Mouse (Mus musculus) megakaryocyte, adult 5-6 weeks (primary cell): ENCODE measurements around the gene Pde11a. TPM values are rescaled to one million over a fixed set of nuclear protein-coding genes. Genes with fewer than 3 reads are reported as not detected.

Experiments used
- ATAC-seq: 2 replicates; pipeline ENCODE4 v1.8.0; 2016; ENCODE audit warnings: mild to moderate bottlenecking, inconsistent platforms; ENCODE audit not compliant: poor library complexity, severe bottlenecking
- total RNA-seq, 2 experiments: library from RNA; stranded (forward) in 1 of 2; stranded (reverse) in 1 of 2; fragments of 153-499, 151-499 nt in 1 of 2; fragments of 221-1000, 200-1000 nt in 1 of 2; gene quantifications; 2 replicates each; pipeline versions ENCODE4 v1.2.3 to v1.2.4; 2015 to 2017

The Pde11a gene
- total RNA-seq, 2 experiments from 2014 or later = 0.04 TPM; not detected in 1

DNA sequence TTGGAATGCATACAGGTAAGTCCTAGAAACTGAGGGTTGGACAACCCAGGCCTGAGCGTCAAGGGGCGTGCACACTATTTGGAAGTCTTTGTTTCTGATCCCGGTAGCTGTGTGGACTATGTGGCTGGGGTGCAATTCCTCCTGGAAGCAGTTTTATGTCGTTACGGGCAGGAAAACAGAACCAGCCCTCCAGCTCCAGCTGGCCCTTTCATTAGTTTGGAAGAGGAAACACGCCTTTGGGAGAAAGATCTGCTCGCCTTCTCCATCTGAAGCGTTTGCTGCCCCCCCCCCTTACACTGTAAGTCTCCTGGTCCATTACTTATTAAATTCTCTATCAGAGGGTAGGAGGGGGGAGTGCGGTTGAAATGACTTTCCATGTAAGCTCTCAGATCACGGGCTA lies 279.0 kb downstream of the Pde11a start:
- no peak for ATAC-seq

DNA sequence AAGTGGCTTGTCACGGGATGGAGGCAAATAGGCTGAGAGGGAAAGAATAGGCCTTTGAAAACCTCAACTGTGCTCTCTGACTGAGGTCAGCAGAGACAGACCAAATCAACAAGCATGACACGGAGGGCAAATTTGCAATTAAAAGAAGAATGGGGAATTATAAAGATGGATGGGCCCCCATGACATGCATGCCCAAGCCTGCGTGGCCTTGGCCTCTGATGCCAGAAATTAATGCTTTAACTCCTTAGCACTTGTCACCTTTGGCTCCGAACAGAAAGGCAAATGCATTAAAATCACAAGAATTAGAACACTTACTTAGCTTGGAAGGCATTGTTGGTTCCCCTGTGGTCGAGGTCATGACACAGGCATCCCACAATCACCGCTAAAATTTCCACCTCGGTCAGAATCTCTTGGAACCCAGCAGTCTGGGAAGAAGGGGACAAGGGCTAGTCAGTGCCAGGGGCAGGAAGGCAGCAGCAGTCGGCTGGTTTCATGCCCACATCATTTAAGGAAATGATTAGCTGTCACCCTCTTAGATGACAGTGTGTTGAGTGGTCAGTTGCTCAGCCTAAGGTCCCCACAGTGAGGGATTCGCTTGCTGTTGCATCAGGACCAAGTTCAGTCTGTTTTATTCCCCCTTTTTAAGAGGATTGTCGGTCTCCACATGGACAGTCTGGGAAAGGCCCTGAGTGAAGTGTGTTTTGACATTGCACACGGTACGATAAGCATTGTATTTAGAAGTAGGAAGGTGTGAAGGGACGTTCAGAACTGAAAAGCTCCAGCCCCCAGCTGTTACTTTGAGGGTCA lies 279.7 kb downstream of the Pde11a start:
- ATAC-seq = no peak

- no peak for ATAC-seq
Measured at GRCm38 (mm10) chr2:76057555-76057954, 281.0 kb downstream of the Pde11a start.

- no peak for ATAC-seq
Measured at GRCm38 (mm10) chr2:76053748-76054331, 284.7 kb downstream of the Pde11a start.

- ATAC-seq = no peak
Measured at GRCm38 (mm10) chr2:76052897-76053505, 285.6 kb downstream of the Pde11a start.

GRCm38 (mm10) chr2:76051385-76051784 lies 287.2 kb downstream of the Pde11a start:
- ATAC-seq = no peak

GRCm38 (mm10) chr2:76050911-76051310 lies 287.7 kb downstream of the Pde11a start:
- no peak for ATAC-seq

DNA sequence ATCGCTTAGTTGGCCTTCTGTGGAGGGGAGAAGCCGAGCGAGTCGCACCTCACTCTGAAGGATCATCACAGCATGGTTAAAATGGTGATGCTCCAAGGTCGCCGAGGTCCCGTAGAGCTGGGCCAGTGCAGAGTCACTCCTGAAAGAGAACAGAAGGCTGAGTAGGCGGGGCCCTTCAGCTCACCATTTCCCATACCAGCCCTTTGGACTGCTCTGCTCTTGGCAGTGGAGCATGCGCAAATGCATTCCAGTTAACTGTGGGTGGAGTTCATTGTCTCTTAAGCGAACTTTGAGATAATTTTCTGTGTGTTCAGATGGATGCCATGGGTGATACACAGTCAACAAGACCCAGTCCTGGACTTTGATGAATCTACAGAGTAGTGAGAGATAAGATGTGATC lies 288.5 kb downstream of the Pde11a start:
- ATAC-seq = peak; percentile 35; the same call in 1 of the 2 replicates

DNA sequence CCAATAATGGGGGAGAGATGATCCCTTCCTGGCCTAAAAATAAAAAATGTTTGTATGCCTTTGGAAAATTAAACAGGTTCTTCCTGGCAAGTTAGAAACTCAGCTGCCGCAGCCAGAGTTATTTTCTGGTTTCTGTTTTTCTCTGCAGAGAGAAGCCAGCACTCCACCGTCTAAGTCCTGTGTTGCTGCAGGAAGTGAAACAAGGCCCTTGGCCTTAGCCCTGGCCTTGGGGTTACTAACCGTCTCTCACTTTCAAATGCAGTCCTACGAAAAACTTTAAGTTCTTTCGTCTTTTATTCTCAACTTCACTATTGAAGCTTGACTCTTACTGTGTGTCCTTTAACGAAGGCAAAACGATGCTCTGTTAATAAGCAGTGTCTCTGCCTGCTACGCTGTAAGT lies 289.0 kb downstream of the Pde11a start:
- ATAC-seq = peak; percentile 96

DNA sequence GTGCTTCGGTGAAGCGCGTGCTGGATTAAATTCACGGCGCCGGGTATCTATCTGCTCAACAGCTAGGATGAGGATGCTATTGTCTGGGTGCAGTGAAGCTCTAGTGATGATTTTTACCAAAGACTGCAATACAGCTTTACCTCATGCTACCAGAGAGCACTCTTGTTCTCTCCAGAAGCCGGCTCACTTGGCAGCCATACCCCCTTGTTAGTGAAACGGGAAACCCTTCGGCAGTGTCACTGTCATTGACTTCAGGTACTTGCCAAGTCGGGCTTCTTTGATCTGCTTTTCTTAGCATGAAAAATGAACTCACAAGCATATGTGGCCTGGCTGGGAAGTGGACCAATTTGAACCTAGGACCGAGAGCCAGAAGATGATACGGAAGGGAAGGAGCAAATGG lies 290.8 kb downstream of the Pde11a start:
- ATAC-seq = no peak

DNA sequence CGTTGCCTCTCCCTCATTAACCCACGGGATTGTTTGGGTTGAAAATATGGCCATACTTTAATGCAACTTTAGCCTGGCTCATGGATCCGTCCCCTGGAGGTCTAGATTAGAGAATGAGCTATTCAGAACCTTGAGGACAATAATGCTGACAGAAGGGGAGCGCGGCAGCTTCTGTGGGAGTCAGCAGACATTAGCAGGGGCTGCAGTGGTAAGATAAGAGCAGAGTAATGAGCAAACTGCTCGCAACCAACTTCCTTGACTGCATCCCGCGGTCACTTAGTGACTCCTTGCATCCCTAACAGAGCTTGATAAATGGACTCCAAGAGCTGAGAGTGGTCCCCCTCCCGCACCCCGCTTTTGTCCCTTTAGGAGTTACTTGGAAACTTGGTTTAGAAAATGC lies 296.4 kb downstream of the Pde11a start:
- no peak for ATAC-seq

DNA sequence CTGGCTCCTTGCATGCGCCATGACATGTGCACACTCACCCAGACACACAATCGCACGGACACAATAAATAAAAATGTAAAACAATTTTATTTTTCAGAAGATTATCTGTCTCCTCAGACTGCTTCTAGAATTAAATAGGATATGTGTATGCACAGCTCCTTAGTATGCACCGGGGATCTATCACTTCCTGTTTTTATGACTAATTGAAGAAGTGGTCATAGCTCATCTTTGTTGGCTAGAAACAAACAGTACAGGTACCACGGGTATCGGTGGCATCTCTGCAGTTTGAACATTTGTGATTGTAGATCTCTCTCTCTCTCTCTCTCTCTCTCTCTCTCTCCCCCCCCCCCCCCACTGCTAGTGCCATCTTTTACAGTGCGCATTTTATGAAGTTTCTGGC lies 298.5 kb downstream of the Pde11a start:
- peak; percentile 66 for ATAC-seq

GRCm38 (mm10) chr2:76030080-76030479 lies 308.5 kb downstream of the Pde11a start:
- no peak for ATAC-seq

- ATAC-seq = no peak
Measured at GRCm38 (mm10) chr2:76029081-76029901, 309.3 kb downstream of the Pde11a start.

GRCm38 (mm10) chr2:76016890-76017289 lies 321.7 kb downstream of the Pde11a start:
- ATAC-seq = no peak

DNA sequence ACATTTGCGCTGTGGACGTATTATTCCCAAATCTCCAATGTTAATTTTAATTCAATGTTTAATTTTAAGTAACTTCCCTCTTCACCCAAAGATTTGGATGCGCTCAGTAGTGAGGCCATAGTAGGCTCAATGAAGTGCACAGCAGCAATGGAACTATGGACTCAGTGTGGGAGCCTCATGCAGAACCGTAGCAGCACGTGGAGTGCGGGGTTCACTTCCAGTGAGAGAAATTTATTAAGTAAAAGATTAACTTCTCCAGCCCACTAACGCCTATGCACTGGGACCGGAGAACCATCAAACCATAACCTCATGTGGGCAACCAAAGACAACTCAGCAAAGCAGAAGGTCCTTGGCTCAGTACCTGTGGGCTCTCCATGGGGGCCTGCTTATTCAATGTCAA lies 322.4 kb downstream of the Pde11a start:
- no peak for ATAC-seq

DNA sequence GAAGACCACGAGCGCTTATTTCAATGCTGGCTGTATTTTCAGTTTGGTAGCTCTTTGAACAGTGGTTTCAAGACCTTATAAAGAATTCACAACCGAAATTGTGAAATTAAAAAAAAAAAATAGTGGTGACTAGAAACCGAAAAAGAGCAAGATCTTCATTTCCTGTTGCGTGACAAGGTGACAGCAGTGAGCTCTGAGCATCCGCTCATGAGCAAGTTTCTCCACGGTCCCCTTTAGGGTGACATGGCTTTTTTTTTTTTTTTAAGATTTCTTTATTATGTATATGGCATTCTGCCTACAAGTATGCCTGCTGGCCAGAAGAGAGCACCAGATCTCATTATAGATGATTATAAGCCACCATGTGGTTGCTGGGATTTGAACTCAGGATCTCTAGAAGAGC lies 323.1 kb downstream of the Pde11a start:
- ATAC-seq = no peak

DNA sequence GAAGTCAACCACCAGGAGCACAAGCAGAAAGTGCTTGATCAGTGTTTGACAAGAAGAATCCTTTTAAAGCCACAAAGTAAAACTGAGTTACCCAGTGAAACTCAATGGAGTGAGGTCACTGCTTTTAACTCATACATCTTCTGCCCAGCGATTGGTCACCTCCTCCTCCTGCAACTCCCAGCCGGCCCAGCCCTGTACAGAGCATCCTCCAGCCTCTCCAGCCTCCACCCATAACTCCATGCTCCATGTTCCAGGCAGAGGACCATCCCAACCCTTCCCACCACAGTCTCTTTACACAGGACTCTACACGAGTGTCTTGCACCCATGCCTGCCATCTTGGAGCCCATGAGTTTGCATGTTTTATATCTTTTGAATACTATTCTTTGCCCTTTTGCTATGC lies 323.9 kb downstream of the Pde11a start:
- no peak for ATAC-seq

- ATAC-seq = no peak
Measured at GRCm38 (mm10) chr2:76006194-76006593, 332.4 kb downstream of the Pde11a start.

- ATAC-seq = no peak
Measured at GRCm38 (mm10) chr2:76002899-76003298, 335.7 kb downstream of the Pde11a start.

GRCm38 (mm10) chr2:76001392-76001791 lies 337.2 kb downstream of the Pde11a start:
- peak; percentile 77 for ATAC-seq
